Mouse (Mus musculus) C2C12 (cell line): ENCODE results near the gene Hdac4.

Experiments used
- CTCF ChIP-seq: IDR thresholded peaks from one replicate; pipeline ENCODE4 v1.5.1; 2011; ENCODE audit not compliant: control insufficient read depth, insufficient read depth, insufficient read length
- MYOG ChIP-seq: IDR thresholded peaks from one replicate; pipeline ENCODE4 v1.6.1; 2011; ENCODE audit not compliant: control insufficient read depth, insufficient read length; ENCODE audit errors: extremely low read depth

DNA sequence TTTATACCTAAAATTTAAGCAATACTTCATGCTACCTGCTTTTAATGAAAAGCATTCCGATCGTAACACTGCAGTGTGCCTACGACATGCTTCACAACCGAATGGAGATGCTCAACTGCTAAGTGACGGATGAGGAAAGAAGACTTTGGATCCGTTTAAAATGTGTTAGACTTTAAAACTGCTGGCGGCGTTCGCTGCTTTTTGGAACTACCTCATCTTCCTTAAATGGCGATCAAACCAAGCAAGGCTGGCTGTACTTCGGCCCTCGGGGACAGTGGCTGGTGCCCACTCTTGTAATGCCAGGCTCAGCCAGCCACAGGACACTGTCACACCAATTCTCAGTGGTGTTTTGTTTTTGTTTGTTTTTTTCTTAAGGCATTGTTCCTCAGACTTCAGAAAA is 263.3 kb downstream of the Hdac4 start:
- no peak for TF ChIP-seq CTCF
- no peak for TF ChIP-seq MYOG
